Mouse (Mus musculus) heart, postnatal 36 days (tissue): ENCODE data around the gene Olfr173. TPM values are rescaled to one million over a fixed set of nuclear protein-coding genes. Genes with fewer than 3 reads are reported as not detected.

Experiments
- DNase-seq, 2 experiments: peaks; one replicate each; pipeline ENCODE4 v3.0.0; 2021 to 2022
- intact Hi-C: fragments of 180-260 bp; cut with DNase I; formaldehyde crosslinking; loops from one replicate; pipeline ENCODE4 v1.15.1; 2025
- microRNA-seq, 2 experiments: library from miRNA; unstranded; fragments of <30 nt; microRNA quantifications; one replicate each; pipeline ENCODE4 v1.2.0; 2021; ENCODE audit warnings: borderline number of aligned reads in 2 of 2
- total RNA-seq, 2 experiments: library from RNA; stranded (reverse); gene quantifications; 2 replicates each; pipeline ENCODE4 v1.2.3; 2021

The Olfr173 gene
- total RNA-seq: not detected

DNA sequence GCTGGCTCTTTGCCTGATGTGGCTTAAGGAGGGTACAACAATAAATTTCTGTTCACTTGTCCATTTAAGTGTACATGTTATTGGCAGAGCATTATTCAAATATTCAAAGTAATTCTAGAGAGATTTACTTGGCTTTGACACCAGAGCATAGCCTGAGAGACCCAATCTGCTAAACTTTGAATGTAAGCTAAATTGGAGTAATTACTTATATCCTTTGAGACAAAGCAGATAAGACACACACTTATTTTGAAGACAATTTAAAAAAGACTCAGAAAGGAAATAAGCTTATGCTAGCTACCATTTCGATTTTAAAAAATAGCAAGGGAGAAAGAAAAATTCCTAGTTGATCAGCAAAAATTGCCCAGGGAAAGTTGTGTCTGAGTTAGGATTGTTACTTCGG lies at the start of gene Olfr173:
Olfr173 (minus strand) TSS at position 101 of the 400 bp plus-strand sequence.
- no peak for DNase-seq
- intact Hi-C loops: no loop called here

GRCm38 (mm10) chr16:58826732-58827319 lies 26.8 kb upstream of the Olfr173 start, which contains the start of gene Olfr175-ps1:
Gene Olfr175-ps1, minus strand, starts transcription at chr16:58826782.
- intact Hi-C loops: no loop called here
- DNase-seq: no peak

- DNase-seq: no peak
- intact Hi-C loops: no loop called here
Observed at GRCm38 (mm10) chr16:58763076-58763475, 37.0 kb downstream of the Olfr173 start, which contains the start of gene Olfr172. Gene Olfr172, minus strand, starts transcription at chr16:58763176.

- intact Hi-C loops: no loop called here
- DNase-seq: no peak
Observed at GRCm38 (mm10) chr16:58756191-58756590, 43.9 kb downstream of the Olfr173 start.

GRCm38 (mm10) chr16:58751314-58751713 lies 48.8 kb downstream of the Olfr173 start:
- intact Hi-C loops: loop anchor here (2.0 to 5.0 kb wide), 3 partner anchors 79 to 289 kb away; partner anchors contain the start of gene Cpox

GRCm38 (mm10) chr16:58746715-58747114 lies 53.4 kb downstream of the Olfr173 start:
- intact Hi-C loops: no loop called here
- DNase-seq: no peak

More at GRCm38 (mm10) chr16:58751314-58751713, 48.8 kb downstream of the Olfr173 start:
- DNase-seq: no peak

Small RNA genes within 50 kb of the gene (microRNA-seq; reads per million reads assigned to microRNA genes)
- 0 reads per million in 2 experiments for gene Gm27564

Other genes with a start within 250 kb of the Olfr173 start
- not detected for gene Gm813, start 183.3 kb downstream of the Olfr173 start, total RNA-seq
- not detected for gene E330017A01Rik, start 161.5 kb downstream of the Olfr173 start, total RNA-seq
- 10 to 100 TPM; 39.8 to 40.0 TPM for gene Cpox, start 130.0 kb downstream of the Olfr173 start, total RNA-seq
- not detected for gene Gpr15, start 81.2 kb downstream of the Olfr173 start, total RNA-seq
- gene Cldnd1, start 72.4 kb downstream of the Olfr173 start, total RNA-seq: 10 to 100 TPM; 51.7 to 51.9 TPM
- gene Olfr172, start 37.1 kb downstream of the Olfr173 start, total RNA-seq: not detected
- gene Olfr175-ps1, start 26.5 kb upstream of the Olfr173 start, total RNA-seq: not detected
- not detected for gene Olfr177, start 74.5 kb upstream of the Olfr173 start, total RNA-seq
- not detected for gene Olfr178, start 91.8 kb upstream of the Olfr173 start, total RNA-seq
- gene Olfr181, start 128.5 kb upstream of the Olfr173 start, total RNA-seq: not detected
- not detected for gene Olfr180, start 129.1 kb upstream of the Olfr173 start, total RNA-seq
- not detected for gene Olfr183, start 195.1 kb upstream of the Olfr173 start, total RNA-seq
- gene Olfr186, start 230.0 kb upstream of the Olfr173 start, total RNA-seq: not detected
- gene Olfr187, start 239.5 kb upstream of the Olfr173 start, total RNA-seq: not detected